Mouse (Mus musculus): ENCODE data around the gene Agap1.

Agap1 gene

DNA sequence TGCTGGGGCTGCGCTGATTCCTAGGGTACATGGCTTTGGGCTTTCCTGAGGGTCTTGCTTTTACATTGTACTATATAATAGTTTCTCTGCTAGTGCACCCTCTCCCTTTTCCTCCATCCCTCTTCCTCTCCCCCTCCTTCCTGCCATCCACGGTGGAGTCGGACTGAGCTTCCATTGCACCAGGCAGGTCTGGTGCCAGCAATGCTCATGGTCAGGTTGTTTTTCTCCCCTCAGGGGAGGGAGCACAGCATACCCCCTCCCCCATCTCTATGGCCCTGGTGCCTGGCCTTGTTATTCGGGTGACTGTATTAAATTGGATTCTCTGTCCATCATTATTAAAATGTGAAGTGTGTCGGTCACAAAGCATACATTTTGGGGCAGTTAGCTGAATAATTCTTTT is 259.1 kb downstream of the Agap1 start:
- DNase-seq (ENCODE audit: low spot score in 2 of 2): no peak

DNA sequence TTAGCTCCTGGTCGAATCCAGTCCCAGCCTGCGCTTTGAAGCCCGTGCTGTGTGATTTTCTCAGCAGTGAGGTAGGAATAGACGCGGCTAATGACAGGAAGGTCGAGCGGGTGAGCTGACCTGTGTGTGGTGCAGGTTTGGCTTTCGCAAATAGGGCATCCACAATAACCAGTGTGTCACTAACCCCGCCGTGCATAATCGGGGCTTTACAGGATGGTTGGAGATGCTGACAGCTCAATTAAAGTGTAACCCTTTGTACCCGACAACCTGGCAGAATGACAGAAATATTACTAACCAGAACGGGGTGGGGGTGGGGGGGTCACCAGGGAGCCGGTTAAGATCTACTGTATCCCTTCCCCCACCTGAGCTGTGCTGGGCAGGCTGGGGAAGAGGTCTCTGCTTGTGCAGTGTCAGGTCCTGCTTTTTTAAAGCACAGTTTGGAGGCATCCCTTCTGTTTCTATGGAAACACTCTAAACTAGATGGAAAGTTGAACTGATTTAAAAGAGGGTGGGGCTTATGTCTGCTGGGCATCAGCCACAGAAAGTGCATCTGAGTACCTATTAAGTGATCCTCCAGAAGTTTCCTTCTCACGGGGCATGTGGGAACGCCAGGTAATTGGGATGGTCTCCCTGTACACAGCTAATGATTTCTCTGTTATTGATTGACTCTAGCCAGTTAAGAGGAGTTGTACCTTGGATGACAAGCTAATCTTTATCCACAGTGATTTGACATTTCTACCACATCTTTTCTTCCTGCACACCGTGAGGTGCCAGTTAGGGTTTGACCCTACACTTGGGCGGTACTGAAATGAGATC is 259.8 kb downstream of the Agap1 start:
- DNase-seq (ENCODE audit: low spot score in 2 of 2): no peak

DNA sequence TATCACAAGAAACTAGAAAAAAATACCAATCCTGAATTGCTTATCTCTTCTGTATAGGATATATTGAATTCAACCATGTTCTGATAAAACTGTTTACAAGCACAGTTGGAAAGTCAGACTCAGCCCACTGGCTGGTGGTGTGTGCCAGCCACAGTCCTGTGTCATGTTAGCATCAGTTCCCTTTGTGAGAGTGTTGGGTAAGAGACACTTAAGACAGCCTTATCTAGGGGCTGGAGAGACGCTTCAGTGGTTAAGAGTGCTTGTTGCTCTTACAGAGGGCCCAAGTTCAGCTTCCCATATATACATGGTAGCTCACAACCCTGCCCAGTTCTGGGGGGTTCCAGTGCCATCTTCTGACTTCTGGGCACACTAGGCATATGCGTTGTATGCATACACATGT is 261.6 kb downstream of the Agap1 start:
- no peak for DNase-seq (ENCODE audit: low spot score in 2 of 2)

DNA sequence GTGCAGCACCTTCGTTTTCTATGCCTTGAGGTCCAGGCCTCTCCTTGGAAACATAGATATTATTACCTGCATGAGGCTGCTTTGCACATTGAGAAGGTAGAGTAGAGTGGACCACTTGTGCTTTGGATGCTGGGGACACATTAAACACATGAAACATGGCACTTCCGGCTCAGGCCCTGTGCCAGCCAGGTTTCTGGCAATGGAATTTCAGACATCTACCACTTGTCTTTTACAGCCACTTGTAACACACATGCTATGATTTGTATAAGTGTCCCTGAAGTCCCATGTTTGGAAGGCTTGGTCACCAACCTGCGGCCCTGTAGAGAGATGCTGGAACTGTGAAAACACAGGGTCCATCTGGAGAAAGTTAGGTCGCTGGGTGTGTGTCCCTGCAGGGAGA is 262.5 kb downstream of the Agap1 start:
- DNase-seq (ENCODE audit: low spot score in 2 of 2): no peak

DNA sequence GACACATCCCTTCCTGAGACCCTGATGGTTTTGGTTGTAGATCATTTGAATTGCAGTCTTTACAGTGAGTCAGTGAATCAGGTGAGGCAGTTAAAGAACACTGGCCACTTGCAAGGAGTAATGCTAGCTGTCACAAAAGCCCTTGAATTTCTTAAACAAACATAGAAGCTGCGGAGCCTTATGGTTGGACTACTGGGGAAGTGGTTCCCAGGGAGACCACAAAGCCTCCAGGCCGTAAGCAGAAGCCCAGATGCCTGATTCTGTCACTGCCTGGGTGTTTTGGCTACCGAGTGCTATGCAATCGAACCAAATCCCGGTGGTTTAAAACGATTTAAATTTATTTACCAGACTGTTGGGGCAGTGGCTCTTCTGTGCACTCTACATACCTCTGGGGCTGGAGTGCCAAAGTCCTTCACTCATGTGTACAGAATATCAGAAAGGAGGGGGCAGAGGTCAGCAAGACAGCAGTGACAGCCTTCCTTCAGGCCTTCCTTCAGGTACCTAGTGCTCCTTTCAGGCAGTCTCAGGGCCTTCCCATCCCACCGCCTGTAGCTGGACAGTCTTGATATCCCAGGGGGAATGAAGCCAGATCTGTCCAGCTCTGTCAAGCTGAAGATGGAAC is 264.3 kb downstream of the Agap1 start:
- DNase-seq (ENCODE audit: low spot score in 2 of 2): no peak

DNA sequence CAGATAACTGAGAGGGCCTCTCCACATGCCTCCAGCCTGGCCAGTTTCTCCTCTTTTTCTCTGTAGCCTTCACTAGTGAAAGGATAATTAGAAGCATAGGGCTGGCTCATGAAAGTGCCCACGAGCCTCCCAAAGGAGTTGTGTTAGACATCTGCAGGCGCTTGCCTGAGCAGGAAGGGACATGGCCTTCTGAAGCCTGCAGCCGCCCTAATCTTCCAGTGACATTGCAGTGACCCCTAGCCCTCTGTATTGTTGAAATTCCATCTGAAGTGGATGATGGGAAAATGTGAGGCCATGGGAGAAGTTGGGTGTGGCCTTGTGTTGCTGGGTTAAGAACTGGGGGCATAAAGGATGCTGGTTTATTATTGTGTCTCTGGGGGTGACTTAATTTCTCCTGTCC is 269.5 kb downstream of the Agap1 start:
- DNase-seq (ENCODE audit: low spot score in 2 of 2): no peak

DNA sequence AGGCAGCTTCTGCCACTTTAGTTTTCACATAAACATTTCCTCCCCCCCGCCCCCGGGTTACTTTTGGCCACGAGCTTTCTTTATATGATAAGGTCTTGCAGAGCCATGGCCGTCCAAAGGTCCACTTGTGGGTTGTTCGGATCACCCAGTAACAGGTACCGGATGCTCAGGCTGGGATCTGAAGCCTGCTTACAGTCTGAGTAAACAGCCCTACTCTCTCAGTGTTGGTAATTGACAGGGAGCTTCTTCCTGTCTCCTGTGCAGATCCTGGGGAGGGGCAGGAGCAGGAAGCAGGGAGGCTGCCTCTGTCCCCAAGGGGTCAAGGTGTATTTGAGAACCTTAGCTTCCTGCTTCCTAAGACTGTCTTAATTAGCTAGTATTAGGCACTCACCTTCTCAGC is 269.9 kb downstream of the Agap1 start:
- no peak for DNase-seq (ENCODE audit: low spot score in 2 of 2)

DNA sequence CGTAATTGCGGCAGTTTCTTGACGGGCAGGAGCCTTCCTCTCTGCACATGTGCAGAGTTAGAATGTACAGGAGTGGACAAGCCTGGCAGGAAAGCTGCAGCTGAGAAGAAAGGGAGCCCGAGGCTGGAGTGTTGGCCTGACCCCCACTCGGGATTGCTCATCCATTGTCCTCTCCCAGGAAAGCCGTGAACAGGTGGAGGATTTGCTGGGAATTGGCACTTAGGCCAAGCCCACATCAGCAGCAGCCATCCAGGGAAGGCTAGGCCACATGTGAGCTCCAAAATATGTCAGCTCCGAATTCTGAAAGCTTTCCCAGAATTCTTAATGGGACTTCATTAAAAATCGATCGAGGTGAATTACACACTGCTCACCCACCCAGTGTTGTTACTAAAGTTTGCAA is 270.4 kb downstream of the Agap1 start:
- DNase-seq (ENCODE audit: low spot score in 2 of 2): no peak

DNA sequence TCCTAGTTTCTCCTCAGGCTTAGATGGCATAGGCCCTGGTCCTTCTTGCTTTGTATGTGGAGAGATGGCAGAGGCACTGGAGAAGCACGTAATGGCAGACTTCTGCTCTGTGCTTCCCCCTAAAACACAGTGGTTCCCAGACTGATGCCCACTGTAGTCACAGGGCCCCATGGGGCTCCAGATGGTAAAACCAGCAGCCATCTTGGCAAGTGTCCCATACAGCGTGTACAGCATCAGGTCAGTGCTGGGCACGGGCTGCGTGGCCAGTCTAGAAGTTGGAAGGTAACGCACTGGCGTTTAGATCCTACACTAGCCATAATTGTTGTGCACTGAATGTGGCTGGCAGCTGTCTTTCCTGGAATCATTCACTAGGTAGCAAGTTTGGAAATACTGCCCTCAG is 273.9 kb downstream of the Agap1 start:
- no peak for DNase-seq (ENCODE audit: low spot score in 2 of 2)

DNA sequence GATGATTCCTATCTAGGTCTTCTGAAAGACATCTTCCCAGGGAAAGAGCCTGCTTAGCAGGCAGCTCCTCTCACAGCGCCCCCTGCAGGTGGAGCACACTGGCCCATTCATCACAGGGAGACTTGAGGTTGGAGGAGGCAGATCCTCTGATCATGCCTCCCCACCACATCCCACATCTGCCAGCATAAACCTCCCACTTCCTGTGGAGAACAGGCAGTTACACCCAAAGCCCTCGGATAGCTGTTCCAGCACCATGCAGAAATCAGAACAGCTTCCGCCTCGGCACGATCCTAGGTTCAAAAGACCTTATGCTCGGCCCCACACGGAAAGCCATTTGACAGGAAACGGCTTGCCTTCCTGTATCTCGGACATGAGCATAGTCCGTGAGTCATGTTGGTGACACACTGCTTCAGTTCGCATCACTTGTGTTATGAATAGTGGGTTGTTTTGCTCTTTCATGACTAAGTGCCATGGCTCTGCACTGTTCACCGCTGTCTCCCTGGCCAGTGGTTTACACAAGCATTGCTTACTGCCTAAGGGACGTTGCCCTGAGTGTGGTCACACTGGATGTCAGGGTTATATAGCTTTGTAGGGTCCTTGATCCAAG is 276.1 kb downstream of the Agap1 start:
- no peak for DNase-seq (ENCODE audit: low spot score in 2 of 2)

DNA sequence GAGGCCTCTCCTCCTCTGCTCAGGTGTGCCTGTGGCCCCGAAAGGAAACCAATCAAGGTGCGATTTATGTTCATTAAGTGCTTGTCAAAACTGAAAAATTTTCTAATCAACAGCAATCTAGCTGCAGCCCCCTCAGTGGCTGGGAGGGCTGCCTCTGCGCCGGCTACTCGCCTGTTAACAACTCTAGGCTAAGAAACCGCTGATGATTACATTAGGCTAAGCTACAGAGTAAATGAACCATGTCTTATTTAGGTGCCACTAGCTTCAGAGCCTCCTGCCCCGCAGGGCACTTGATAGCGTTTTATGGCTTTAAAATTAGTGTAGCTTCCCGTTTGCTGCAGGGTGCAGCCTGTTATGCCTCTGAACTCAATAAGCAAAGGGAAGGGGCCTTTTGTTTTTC is 279.8 kb downstream of the Agap1 start:
- no peak for DNase-seq (ENCODE audit: low spot score in 2 of 2)

DNA sequence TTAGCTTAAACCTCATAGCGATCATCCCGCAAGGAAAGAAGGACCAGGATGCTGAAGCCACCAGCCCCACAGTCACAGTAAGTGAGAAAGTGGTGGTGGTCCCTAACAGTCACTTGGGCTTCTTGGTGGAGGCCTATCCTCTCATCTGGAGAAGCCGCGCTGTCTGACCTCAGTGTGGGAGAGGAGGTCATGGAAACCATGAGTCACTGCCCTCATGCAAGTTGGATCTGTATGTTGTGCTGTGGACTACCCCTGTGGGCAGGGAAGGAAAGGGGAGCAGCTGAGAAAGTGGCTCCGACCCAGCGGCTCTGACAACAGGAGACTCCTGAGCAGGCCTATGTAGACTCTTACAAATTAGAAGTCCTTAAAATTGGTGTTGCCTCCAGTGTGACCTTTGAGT is 280.5 kb downstream of the Agap1 start:
- DNase-seq (ENCODE audit: low spot score in 2 of 2): no peak

DNA sequence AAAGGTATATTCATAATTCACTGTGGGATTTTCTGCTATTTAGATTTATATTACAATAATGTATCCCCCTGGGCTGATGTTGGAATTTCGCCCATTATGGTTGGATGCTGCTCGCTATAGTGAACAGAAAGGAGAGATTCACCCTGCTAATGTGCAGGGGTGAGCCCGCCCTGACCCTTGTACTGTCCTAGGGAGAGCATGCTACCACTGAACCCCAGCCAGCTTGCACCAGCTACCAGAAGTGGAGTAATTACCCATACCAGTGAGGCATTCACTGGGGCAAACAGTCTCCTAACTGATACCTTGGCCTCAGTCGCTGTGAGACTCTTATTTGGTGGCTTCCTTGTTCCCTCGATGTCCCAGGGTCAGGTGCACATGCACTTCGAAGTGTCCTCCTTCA is 281.4 kb downstream of the Agap1 start:
- no peak for DNase-seq (ENCODE audit: low spot score in 2 of 2)

DNA sequence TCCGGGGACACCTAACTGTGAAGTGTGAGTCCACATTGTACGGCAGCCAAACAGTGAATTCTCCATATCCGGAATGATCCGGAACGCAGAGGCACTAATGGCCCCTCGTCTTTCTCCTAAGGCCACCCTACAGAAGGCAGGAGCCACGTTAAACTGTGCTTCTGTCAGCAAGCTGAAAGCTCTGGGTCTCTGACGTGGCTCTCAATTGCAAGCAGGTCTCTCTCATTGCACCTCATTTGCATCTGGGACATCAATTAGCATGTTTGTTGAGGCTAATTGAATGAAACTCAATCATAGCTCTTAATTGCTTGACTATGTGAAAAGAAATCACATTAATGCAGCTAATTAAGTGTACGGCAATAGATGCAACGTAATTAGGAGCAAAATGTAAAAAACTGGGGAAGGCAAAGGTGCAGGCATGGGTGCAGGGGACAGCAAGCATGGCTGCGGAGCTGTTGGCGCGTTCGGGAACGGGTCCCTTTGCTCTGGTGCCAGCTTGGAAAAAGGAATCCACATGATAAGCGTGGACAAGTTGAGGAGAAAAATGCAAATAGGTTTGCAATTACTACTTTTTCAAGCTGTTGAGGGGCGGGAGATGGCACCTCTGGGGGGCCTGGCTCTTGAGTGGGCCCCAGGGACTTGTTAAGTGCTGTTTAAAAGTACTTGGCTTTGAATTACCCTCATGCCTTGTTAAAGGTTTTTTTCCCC is 284.6 kb downstream of the Agap1 start:
- no peak for DNase-seq (ENCODE audit: low spot score in 2 of 2)

DNA sequence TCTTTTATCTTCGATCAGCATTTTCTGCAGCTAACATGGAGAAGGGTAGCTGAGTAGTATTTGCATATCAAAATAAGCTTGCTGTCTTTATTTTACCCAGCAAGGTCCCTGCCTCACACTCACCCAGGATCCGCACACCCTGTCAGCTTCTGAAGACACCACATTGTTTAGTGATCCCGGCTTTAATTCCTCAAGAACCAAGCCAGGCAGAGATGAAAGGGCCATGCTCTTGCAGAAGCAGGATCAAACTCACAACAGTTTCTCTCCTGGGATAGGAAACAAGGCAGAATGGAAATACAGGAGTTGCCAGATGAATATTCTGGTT is 285.1 kb downstream of the Agap1 start:
- no peak for DNase-seq (ENCODE audit: low spot score in 2 of 2)

DNA sequence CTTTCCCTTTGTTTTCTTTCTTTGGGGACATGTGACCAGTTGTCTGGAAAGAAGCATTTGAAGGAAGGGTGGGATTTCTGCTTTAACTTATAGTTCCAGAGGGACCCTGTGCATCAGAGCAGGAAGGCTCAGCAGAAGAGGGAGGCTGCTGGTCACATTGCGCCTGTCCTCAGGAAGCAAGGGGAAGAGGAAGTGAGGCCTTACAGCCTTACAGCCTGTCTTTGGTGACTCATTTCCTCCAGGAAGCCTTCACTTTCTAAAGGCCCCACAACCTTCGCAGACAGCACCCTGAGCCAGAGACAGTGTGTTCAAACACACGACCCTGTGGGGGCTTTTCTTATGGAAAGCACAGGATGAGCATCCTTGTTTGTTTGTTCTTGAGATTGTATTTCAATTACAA is 287.8 kb downstream of the Agap1 start:
- DNase-seq (ENCODE audit: low spot score in 2 of 2): no peak

DNA sequence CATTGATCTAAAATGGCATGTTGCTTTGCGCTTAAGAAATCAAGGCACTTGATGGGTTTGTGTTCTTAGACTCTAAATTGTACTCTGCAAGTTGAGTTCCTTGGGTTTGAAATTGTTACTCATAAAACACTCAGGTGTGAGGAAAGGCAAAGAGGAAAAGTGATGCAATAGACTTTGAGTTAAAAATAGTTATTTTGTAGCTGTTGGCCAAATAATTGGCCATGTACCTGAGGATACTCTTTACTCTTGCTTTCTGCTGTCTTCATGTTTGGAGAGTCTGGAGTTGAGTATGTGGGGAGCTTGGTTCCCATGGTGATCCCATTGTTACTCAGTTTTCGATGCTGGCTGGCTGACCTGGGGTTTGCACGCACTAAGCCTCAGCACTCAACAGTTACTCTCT is 291.6 kb downstream of the Agap1 start:
- DNase-seq (ENCODE audit: low spot score in 2 of 2): no peak

DNA sequence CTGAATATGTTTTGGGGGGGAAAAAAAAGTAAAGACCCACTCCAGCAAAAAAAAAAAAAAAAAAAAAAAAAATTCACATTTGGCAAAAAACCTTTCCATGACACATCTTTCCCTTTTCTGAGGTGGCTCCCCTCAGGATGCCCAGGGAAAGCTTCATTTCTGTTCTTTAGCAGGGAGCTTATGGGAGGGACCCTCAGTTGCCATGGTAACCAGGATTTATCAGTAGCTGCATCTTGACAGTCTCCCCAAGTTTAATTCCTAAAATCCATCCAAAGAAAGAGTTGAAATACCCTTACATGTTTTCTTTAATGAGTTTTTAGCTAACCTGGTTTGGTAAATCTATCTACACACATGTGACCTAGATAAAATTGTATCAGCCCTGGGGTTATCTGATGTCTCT is 295.1 kb downstream of the Agap1 start:
- DNase-seq (ENCODE audit: low spot score in 2 of 2): no peak

DNA sequence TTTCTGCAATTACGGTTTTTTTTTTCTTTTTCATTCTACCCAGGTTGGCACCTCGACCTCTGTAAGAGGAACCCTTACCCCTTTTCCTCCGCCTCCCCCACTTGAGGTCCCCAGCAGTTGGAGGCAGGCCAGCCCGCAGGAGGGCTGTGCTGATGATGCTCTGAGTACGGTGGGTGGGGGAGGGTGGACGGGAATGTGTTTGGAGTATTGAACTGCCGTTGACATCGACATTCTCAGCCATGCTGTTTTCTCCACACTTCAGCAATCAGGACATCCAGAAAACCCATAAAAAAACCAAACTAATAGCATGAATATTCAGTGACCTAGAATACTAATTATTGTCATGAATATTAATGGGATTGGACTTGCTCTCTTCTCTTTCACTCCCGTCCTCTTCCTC is 295.9 kb downstream of the Agap1 start:
- DNase-seq (ENCODE audit: low spot score in 2 of 2): no peak

DNA sequence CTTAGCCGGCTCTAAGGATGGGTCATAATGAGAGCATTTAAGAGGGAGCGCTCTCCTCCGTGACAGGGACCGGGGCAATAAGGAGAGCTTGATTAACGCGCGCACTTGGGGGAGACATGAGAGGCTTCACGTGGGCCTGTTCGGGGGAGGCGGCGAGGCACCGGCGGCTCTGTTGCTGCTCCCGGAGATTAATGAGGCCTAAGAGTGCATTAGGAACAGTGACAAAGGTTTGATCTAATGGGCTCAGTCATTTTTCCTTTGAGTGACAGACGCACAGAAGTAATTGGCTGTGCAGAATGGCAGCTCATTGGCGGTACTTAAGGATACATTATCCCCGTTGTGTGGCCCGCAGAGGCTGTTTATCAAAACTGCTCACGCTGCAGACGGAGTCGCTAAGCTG is 296.3 kb downstream of the Agap1 start:
- no peak for DNase-seq (ENCODE audit: low spot score in 2 of 2)

DNA sequence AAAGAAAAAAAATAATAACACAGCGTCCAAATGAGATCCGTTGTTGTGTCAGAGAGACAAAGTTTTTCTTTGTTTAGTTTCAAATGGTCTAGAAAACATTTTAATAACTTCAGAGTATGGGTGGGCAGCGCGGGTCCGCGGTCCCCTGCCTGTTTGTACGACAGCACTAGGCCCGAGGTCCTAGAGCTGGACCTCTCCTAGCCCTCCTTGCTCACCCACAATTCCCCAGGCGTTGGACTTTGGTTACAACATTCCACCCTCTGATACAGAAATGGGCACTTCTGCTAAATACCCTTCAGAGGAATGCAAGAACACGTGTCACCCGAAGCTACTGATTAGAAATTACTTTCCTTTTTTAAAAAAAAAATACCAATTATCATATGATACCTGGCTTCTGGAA is 296.7 kb downstream of the Agap1 start:
- no peak for DNase-seq (ENCODE audit: low spot score in 2 of 2)

DNA sequence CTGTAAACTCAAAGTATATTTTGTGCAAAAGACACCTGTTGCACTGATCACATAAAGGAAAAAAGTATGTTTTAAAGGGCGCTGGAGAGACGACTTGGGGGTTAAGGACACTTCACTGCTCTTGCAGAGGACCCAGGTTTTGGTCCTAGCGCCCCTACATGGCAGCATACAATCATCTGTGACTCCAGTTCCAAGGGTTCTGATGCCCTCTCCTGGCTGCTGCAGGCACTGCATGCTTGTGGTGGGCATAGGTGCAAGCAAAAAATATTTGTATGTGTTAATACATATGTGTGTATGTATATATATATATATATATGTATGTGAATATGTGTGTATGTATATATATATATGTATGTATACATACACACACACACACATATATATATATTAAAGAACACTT is 298.1 kb downstream of the Agap1 start:
- DNase-seq (ENCODE audit: low spot score in 2 of 2): no peak

DNA sequence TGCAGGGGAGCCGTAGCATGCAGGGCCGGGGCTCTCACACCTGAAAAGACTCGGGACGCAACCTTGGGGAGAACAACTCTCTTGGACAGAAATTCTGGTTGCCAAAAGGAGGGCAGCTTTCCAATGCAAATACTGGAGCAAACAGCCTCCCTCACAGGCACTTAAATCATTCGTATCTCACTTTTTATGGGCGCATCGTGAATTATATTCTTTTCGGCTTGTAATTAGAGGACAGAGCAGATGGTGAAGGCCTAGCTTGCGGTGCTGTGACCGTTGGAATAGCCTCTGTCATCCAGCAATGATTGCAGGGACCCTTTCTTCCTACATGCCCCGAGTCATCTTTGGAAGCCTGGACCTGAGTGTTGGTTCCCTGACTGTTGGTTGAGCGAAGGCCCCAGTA is 300.8 kb downstream of the Agap1 start:
- DNase-seq (ENCODE audit: low spot score in 2 of 2): no peak
